Mouse (Mus musculus) cerebral cortex, adult 2 months (tissue): ENCODE measurements around the gene Olfr1265.

Experiments
- WGBS: fragments of 180-500 bp; shearing (Covaris S2); methylation state at CpG from one replicate; pipeline ENCODE4 v1.1.7; 2018; 5-methylcytosine and 5-hydroxymethylcytosine counted together

Olfr1265 gene

DNA sequence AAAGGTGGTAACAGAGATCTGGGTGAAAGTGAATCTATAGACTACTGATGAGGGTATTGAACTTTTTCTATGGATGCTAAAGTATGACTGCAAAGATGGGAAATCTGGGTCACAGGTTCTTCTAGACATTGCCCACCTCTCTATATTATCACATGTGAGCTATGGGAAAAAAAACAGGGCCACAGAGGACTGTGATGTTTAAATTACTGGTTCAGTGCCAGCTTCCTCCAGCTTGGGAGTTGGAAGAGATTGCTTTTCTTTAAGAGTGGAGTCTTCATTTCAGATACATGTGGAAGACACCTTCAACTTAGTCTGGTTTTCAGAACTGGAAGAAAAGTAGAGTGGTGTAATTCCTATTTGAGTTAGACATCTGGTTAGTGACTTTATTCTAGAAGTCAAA, at the start of gene Olfr1265:
Gene Olfr1265 (plus strand): TSS at position 301 of the 400 bp plus-strand sequence.

DNA sequence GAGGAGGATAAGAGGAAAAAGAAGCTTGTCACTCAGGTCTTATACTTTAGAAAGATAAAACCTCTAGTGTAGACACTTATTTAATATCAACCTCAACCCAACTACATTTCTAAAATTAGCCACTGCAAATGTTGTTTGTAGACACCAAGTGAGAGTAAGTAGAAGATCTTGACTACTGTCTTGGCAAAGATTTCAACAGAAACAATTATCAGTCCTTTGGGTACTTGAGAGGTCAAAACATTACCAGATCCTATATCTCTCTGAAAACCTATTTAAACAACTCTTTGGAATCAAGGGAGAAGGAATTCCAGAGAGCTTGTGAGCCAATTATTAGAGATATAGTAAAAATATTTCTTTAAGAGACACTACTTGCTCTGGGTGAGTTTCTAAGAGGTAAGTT, 44.2 kb upstream of the Olfr1265 start, which contains the start of gene Olfr1261:
Gene Olfr1261 (plus strand): TSS at position 301 of the 400 bp plus-strand sequence.

DNA sequence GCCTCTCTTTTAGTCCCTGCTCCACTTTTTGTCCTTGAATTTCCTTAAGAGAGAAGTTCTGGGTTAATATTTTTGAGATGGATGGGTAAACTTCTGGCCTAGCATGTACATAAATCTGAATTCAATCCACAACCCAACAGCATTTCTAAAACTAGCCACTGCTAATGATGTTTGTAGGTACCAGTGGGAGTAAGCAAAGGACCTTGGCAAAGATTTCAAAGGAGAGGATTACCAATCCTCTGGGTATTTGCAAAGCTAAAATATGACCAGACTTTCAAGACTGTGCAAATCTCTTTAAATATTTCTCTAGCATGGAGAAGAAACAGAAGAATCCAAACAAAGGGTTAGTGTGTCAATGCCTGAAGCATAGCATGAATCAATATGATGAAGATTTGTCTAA, 35.3 kb upstream of the Olfr1265 start, which contains the start of gene Olfr1262:
Gene Olfr1262 (plus strand): TSS at position 301 of the 400 bp plus-strand sequence.

DNA sequence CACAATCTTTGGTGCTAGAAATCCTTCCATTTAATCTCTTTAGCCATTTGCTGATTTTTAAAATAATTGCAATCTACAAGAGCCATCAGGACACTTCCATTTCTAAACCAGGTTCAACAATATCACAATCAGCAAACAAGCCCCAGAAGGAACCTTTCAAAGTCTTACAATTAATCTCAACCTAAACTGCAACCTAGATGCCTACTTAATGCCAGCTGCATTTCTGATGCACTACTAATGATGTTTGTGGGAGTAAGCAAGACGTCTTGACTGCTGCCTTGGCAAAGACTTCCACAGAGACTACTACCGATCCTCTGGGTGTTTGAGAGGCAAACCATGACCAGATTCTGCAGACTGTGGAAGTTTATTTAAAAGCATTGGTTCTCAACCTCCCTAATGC, 23.3 kb upstream of the Olfr1265 start, which contains the start of gene Olfr1263:
Gene Olfr1263 (plus strand): TSS at position 301 of the 400 bp plus-strand sequence.
- WGBS = 71% methylated on average over 2 of the region's 2 CpGs

DNA sequence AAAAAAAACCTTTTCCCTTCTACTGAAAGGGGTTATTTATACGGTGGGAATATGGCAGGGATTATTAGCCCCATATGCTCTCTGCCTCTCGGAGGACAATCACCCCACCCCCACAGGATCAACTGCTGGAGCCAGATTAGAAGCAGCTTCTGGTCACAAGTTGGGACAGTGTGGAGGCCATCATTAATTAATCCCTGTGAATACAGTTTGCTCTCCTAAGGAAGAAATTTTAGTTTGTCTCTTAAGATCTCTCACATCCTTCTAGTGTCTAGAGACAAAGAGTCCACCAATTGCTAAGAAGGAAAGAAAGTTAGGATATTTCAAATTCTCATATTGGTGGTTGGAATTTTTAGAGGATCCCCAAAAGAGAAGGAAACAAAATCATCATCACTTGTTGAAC, 9.7 kb upstream of the Olfr1265 start, which contains the start of gene Olfr1264:
Gene Olfr1264 (minus strand): TSS at position 101 of the 400 bp plus-strand sequence.
- 69% methylated on average over 2 of the region's 2 CpGs for WGBS

DNA sequence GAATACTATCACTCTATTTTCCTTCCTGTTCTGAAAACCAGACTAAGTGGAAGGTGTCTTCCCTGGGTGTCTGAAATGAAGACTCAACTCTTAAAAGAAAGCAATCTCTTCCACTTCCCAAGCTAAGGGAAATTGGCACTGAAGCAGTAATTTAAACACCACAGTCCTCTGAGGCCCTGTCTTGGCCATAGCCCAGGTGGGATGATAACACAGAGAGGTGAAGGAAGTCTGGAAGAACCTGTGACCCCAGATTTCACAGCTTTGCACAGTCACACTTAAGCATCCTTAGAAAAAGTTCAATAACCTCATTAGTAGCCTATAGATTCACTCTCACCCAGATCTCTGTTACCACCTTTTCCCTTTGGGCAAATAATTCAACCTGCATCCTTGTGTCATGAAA, 28.4 kb downstream of the Olfr1265 start, which contains the start of gene Olfr140:
Gene Olfr140 (minus strand): TSS at position 101 of the 400 bp plus-strand sequence.

DNA sequence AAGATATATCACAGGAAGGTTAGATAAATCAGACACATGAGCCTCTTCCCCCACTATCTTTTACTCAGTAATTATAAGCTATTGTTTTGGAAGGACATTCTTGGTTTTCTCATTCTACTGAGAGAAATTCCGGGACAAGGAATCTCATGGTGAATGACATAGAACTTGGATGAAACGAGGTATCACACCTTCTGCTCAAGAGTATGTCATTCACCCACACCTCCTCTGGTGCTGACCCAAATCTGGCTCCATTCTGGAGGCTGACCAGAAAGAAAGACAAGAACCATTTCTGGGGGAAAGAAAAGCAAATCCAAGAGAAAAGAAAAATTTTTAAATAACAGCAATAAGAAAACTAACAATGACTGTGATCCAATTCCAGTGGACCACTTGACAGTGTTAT, 34.9 kb downstream of the Olfr1265 start:
- WGBS = 39% methylated on average over 2 of the region's 2 CpGs
